Mouse (Mus musculus) CH12.LX (cell line): ENCODE data around the gene Itga9.

Experiments used
- EP300 ChIP-seq: IDR thresholded peaks from 2 replicates; pipeline ENCODE4 v1.6.1; 2011; ENCODE audit warnings: low read length, improper control_type of control experiment
- MYC ChIP-seq: IDR thresholded peaks from 2 replicates; pipeline ENCODE4 v1.6.1; 2011; ENCODE audit warnings: low read depth, mild to moderate bottlenecking, improper control_type of control experiment, low read length
- POLR2A ChIP-seq: IDR thresholded peaks from 2 replicates; pipeline ENCODE4 v1.6.1; 2011; ENCODE audit warnings: low read depth, mild to moderate bottlenecking, improper control_type of control experiment, low read length
- TCF12 ChIP-seq: IDR thresholded peaks from 2 replicates; pipeline ENCODE4 v1.6.1; 2014; ENCODE audit warnings: low read depth, mild to moderate bottlenecking, inconsistent platforms, low read length, improper control_type of control experiment

DNA sequence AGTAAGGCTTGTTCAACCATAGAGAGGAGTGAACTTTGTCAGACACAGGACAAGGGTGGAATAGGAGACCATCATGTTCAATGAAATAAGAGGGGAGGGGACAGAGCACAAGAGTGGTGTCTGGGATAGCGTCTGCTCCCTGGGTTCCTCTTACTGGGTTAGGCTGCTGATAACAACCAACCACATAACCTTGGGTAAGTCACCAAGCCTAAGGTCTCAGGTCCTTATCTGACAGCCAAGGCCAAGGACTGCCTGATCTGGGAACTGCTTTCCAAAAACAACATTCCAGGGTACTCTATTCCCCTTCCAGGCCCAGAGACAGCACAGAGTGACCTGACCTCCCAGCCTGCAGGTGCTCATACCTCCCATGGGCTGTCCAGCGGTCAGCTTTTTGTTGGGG lies 260.5 kb downstream of the Itga9 start:
- TF ChIP-seq POLR2A (no peak), MYC (no peak), EP300 (no peak), TCF12 (no peak)
